In the genomic region with DNA sequence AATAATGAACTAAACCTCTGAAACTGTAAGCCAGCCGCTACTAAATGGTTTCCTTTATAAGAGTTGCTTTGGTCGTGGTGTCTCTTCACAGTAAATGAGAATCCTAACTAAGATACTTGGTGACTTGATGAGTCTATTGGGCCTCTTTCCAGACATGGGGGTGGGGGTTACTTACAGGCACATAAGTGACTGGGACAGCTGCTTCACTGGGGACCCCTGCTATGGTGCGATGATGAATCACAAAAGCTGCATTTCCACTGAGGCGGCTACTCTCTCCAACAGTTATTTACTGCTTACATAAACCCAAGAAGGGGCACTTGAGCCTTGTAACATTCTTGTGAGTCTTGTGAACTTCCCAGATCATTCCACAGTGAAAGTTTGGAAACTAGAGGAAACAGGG, we compare ENCODE assay signal across 38 mouse cellular contexts. TPM values are rescaled to one million over a fixed set of nuclear protein-coding genes. Genes with fewer than 3 reads are reported as not detected.
"Had no signal": no experiment of that assay in that cellular context is flagged by ENCODE, and none has a peak within 500 bp of the region (broad histone marks: within the 10 kb centered on the region; RNA-seq: fewer than 3 reads in every experiment).

No protein-coding gene starts in this region.

- H3K4me3 ChIP-seq: gastrocnemius, adult 2 months; heart, adult 2 months; heart, embryonic 12.5 days; hindbrain, embryonic 10.5 days; hindbrain, embryonic 12.5 days; intestine, embryonic 15.5 days; layer of hippocampus, adult 2 months; left cerebral cortex, adult 2 months; limb, embryonic 13.5 days; liver, embryonic 13.5 days; liver, embryonic 15.5 days had no signal

- H3K9ac ChIP-seq: heart, embryonic 12.5 days; hindbrain, embryonic 12.5 days; hindbrain, embryonic 14.5 days; intestine, embryonic 15.5 days; limb, embryonic 13.5 days; liver, embryonic 13.5 days; liver, embryonic 15.5 days had no signal

- H3K4me1 ChIP-seq: heart, embryonic 12.5 days; hindbrain, embryonic 10.5 days; hindbrain, embryonic 12.5 days; intestine, embryonic 15.5 days had no signal

- H3K27me3 ChIP-seq: heart, embryonic 12.5 days; hindbrain, embryonic 12.5 days; intestine, embryonic 15.5 days; limb, embryonic 13.5 days; liver, embryonic 15.5 days had no signal

- DNase-seq: gastrocnemius, adult 2 months; gastrocnemius, postnatal 14 days; gastrocnemius, postnatal 36 days; heart, adult 11 months; heart, adult 2 months; heart, postnatal 10 days; heart, postnatal 4 days; kidney, adult 18-20 months; kidney, adult 8-10 months; kidney, postnatal 25 days; kidney, postnatal 4 days; liver; liver, embryonic 13.5 days had no signal

- H3K27ac ChIP-seq: gastrocnemius, adult 2 months; heart, adult 2 months; hindbrain, embryonic 10.5 days; hindbrain, embryonic 12.5 days; hindbrain, embryonic 14.5 days; intestine, embryonic 15.5 days; kidney, postnatal 0 days; layer of hippocampus, adult 2 months; left cerebral cortex, adult 2 months; limb, embryonic 13.5 days; liver, embryonic 13.5 days; liver, embryonic 15.5 days had no signal

- H3K4me2 ChIP-seq: heart, embryonic 12.5 days; hindbrain, embryonic 12.5 days; hindbrain, embryonic 14.5 days; intestine, embryonic 15.5 days; limb, embryonic 13.5 days; liver, embryonic 11.5 days; liver, embryonic 13.5 days; liver, embryonic 15.5 days had no signal

- H3K9me3 ChIP-seq: intestine, embryonic 15.5 days; liver, embryonic 13.5 days; liver, embryonic 15.5 days had no signal

- H3K36me3 ChIP-seq: heart, embryonic 12.5 days; hindbrain, embryonic 10.5 days; hindbrain, embryonic 12.5 days; intestine, embryonic 15.5 days; limb, embryonic 13.5 days; liver, embryonic 13.5 days; liver, embryonic 15.5 days had no signal

- ATAC-seq: hindbrain, embryonic 16.5 days; inflammation-experienced regulatory T-cells, adult 6 months; intestine, embryonic 15.5 days; intestine, postnatal 0 days had no signal

RNA-seq across cellular contexts. Expression of a gene that starts 15.4 kb away (rescaled TPM):
- total RNA-seq: gastrocnemius, adult 2 months; gastrocnemius, postnatal 14 days; gastrocnemius, postnatal 36 days; heart, adult 2 months; heart, postnatal 10 days; heart, postnatal 25 days; heart, postnatal 4 days; layer of hippocampus, postnatal 10 days; layer of hippocampus, postnatal 25 days; left cerebral cortex, adult 2 months; left cerebral cortex, postnatal 14 days; left cerebral cortex, postnatal 36 days had no signal
- polyA plus RNA-seq: frontal cortex, adult 2 months; gonadal fat pad, adult 2 months; heart, adult 2 months; heart, embryonic 12.5 days; heart, embryonic 14.5 days; heart, embryonic 16.5 days; inflammation-experienced regulatory T-cells, adult 6 months; intestine, embryonic 15.5 days; intestine, postnatal 0 days; kidney, embryonic 14.5 days; limb, embryonic 11.5 days; limb, embryonic 13.5 days; liver, embryonic 11.5 days; liver, embryonic 13.5 days; liver, embryonic 15.5 days had no signal
